ENCODE assay signal across 27 mouse cellular contexts in the genomic region with DNA sequence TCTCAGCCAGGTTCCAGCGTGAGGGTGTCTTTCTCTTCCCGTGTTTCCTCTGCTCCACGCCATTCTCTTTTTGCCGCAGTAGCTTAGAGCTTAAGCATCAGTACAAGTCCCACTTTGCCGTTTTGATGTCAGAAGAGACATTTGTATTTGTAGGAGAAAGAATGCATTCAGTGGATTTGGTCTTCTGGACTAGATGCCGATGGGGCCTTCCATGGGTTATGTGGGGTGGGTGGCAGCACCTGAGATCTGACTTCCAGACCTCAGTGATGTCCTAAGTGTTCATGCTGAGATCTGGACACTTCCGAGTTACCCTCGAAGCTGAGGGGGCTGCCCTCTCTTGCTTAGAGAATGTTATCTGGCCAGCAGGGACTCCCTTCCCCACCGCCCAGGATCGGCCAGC.
"Had no signal": no experiment of that assay in that cellular context is flagged by ENCODE, and none has a peak within 500 bp of the region (broad histone marks: within the 10 kb centered on the region; RNA-seq: fewer than 3 reads in every experiment).

No protein-coding gene starts in this region.

- H3K27ac ChIP-seq: embryonic facial prominence, embryonic 10.5 days; embryonic facial prominence, embryonic 12.5 days; embryonic facial prominence, embryonic 13.5 days; embryonic facial prominence, embryonic 15.5 days; forebrain, embryonic 10.5 days; forebrain, embryonic 12.5 days; forebrain, embryonic 13.5 days; forebrain, embryonic 15.5 days; gastrocnemius, adult 2 months had no signal

- DNase-seq: cerebellum, adult 2 months; cerebellum, adult 8-10 months; cerebellum, adult 9-10 months; cerebellum, adult 9-11 months; cerebellum, postnatal 10 days; cerebellum, postnatal 14 days; cerebellum, postnatal 25 days; cerebellum, postnatal 36 days; embryo, embryonic 11 days; forebrain, postnatal 0 days; gastrocnemius, adult 2 months; gastrocnemius, postnatal 10 days; gastrocnemius, postnatal 14 days; gastrocnemius, postnatal 25 days; gastrocnemius, postnatal 36 days; heart, adult 18-20 months had no signal

- H3K4me2 ChIP-seq: embryonic facial prominence, embryonic 12.5 days; embryonic facial prominence, embryonic 13.5 days; embryonic facial prominence, embryonic 15.5 days; forebrain, embryonic 12.5 days; forebrain, embryonic 13.5 days; forebrain, embryonic 15.5 days had no signal

- H3K9ac ChIP-seq: embryonic facial prominence, embryonic 12.5 days; embryonic facial prominence, embryonic 13.5 days; embryonic facial prominence, embryonic 15.5 days; forebrain, embryonic 12.5 days; forebrain, embryonic 13.5 days; forebrain, embryonic 15.5 days; forebrain, postnatal 0 days had no signal

- ATAC-seq: forebrain, embryonic 13.5 days; forebrain, embryonic 14.5 days; forebrain, embryonic 15.5 days; forebrain, embryonic 16.5 days; forebrain, postnatal 0 days had no signal

- H3K4me1 ChIP-seq: embryonic facial prominence, embryonic 10.5 days; embryonic facial prominence, embryonic 12.5 days; embryonic facial prominence, embryonic 15.5 days; forebrain, embryonic 10.5 days; forebrain, embryonic 12.5 days; forebrain, embryonic 13.5 days; forebrain, embryonic 15.5 days had no signal

- H3K4me3 ChIP-seq: embryonic facial prominence, embryonic 10.5 days; embryonic facial prominence, embryonic 12.5 days; embryonic facial prominence, embryonic 13.5 days; embryonic facial prominence, embryonic 15.5 days; erythroblast, embryonic 14.5 days; forebrain, embryonic 10.5 days; forebrain, embryonic 12.5 days; forebrain, embryonic 13.5 days; forebrain, embryonic 15.5 days; gastrocnemius, adult 2 months had no signal

- H3K27me3 ChIP-seq: embryonic facial prominence, embryonic 12.5 days; embryonic facial prominence, embryonic 13.5 days; embryonic facial prominence, embryonic 15.5 days; forebrain, embryonic 12.5 days; forebrain, embryonic 13.5 days; forebrain, embryonic 15.5 days had no signal

- H3K9me3 ChIP-seq: embryonic facial prominence, embryonic 10.5 days; embryonic facial prominence, embryonic 12.5 days; embryonic facial prominence, embryonic 13.5 days; embryonic facial prominence, embryonic 15.5 days; forebrain, embryonic 12.5 days; forebrain, embryonic 13.5 days; forebrain, embryonic 15.5 days had no signal
